Mouse (Mus musculus) small intestine, adult 2 months (tissue): Measurements from ENCODE around the gene Ubl3. TPM values are rescaled to one million over a fixed set of nuclear protein-coding genes. Genes with fewer than 3 reads are reported as not detected.

ENCODE experiments used
- H3K27ac ChIP-seq: fragments of 200-500 bp; 2 replicates; pipeline ENCODE4 v1.5.1; 2012; ENCODE audit warnings: low read depth, low read length, control low read depth, inconsistent platforms; ENCODE audit not compliant: insufficient read depth
- H3K27me3 ChIP-seq: fragments of 200-500 bp; 2 replicates; pipeline ENCODE4 v1.6.1; 2012; ENCODE audit warnings: mild to moderate bottlenecking, moderate library complexity, low read length, inconsistent platforms; ENCODE audit not compliant: control insufficient read depth, insufficient read depth
- H3K36me3 ChIP-seq: fragments of 200-500 bp; 2 replicates; pipeline ENCODE4 v1.6.1; 2012; ENCODE audit warnings: mild to moderate bottlenecking, low read length, control low read depth, inconsistent platforms; ENCODE audit not compliant: control insufficient read depth, insufficient read depth
- H3K4me1 ChIP-seq: fragments of 200-500 bp; 2 replicates; pipeline ENCODE4 v1.6.1; 2012; ENCODE audit warnings: low read length, inconsistent platforms, mixed read lengths; ENCODE audit not compliant: control insufficient read depth, insufficient read depth, insufficient read length
- H3K4me3 ChIP-seq: fragments of 200-500 bp; 2 replicates; pipeline ENCODE4 v1.5.1; 2012; ENCODE audit warnings: low read depth, mild to moderate bottlenecking, control low read depth, inconsistent platforms, low read length, moderate library complexity
- CTCF ChIP-seq: fragments of 200-500 bp; IDR thresholded peaks from 2 replicates; pipeline ENCODE4 v1.5.1; 2012; ENCODE audit warnings: low read depth, mild to moderate bottlenecking, control low read depth, inconsistent platforms, low read length, moderate library complexity, mixed read lengths; ENCODE audit not compliant: insufficient replicate concordance, insufficient read length; ENCODE audit errors: extremely low read depth
- POLR2A ChIP-seq: fragments of 200-500 bp; IDR thresholded peaks from 2 replicates; pipeline ENCODE4 v1.6.1; 2012; ENCODE audit warnings: low read depth, mild to moderate bottlenecking, control low read depth, inconsistent platforms, low read length, moderate library complexity
- WGBS: fragments of 180-500 bp; shearing (Covaris S2); methylation state at CpG from one replicate; pipeline ENCODE4 v1.1.7; 2018; 5-methylcytosine and 5-hydroxymethylcytosine counted together
- polyA plus RNA-seq: library from polyadenylated mRNA; depleted of rRNA; stranded (reverse); fragments of >200 nt; gene quantifications from 2 replicates; pipeline ENCODE4 v1.2.3, GENCODE M21; 2012

Ubl3 gene
- polyA plus RNA-seq, 1 experiment: 68.2 TPM

DNA sequence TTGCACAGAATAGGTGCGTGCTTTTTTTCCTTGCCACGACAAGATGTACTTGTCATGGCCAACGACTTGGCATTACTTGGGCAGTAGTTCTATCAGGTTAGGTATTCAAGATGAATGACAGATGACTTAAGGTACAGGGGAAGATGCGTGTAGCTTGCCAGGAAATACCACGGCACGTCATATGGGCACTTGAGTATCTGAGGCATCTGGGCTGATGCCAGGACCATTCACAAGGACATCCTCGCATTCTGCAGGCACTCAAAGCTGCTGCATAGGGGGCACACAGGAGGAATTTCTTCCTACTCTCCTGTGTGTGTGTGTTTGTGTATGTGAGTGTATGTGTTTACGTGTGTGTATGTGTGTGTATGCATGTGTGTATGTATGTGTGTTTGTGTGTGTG lies 9.6 kb upstream of the Ubl3 start:
- no peak for TF ChIP-seq CTCF
- no peak for TF ChIP-seq POLR2A
- H3K36me3 ChIP-seq: no peaks in the 10 kb centered on the region
- no peaks in the 10 kb centered on the region; the same call in 1 of the 2 replicates for H3K4me1 ChIP-seq
- H3K4me3 ChIP-seq: no peak overlapping the region
- WGBS: 71% methylated on average over 8 of the region's 8 CpGs
- H3K27ac ChIP-seq: no peak overlapping the region
- no peaks in the 10 kb centered on the region for H3K27me3 ChIP-seq

DNA sequence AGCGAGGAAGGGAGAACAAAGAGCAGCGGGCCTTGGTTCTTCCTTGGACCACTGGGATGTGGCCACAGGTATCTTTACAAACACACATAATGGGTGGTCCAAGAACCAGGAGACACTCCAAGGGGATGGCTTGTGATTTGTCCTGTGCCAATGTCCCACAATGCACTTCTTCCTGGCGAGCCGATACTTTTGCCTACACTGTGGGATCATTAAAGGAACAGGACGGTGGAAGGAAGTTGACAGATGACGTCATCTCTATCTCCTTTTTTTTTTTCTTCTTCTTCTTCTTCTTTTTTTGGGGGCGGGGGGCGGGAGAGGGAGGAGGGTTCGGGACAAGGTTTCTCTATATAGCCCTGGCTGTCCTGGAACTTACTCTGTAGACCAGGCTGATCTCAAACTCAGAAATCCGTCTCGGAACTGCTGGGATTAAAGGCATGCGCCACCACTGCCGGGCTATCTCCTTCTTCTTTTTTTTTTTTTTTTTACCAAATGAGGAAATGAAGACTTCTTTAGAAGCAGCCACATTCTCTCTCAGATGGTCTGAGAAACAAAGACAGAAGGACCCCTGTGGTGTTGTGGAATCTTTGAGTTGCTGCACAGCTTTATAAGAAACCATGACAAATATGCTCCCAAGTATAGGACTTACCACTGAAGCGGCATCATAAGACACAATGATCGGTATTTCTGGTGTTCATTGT lies 6.8 kb upstream of the Ubl3 start:
- WGBS: 70% methylated on average over 15 of the region's 15 CpGs
- TF ChIP-seq CTCF (no peak), POLR2A (no peak)
- peaks cover 5% of the 10 kb centered on the region; the same call in 1 of the 2 replicates for H3K4me1 ChIP-seq
- H3K36me3 ChIP-seq: no peaks in the 10 kb centered on the region
- H3K4me3 ChIP-seq: no peak overlapping the region
- H3K27me3 ChIP-seq: no peaks in the 10 kb centered on the region
- H3K27ac ChIP-seq: no peak overlapping the region

DNA sequence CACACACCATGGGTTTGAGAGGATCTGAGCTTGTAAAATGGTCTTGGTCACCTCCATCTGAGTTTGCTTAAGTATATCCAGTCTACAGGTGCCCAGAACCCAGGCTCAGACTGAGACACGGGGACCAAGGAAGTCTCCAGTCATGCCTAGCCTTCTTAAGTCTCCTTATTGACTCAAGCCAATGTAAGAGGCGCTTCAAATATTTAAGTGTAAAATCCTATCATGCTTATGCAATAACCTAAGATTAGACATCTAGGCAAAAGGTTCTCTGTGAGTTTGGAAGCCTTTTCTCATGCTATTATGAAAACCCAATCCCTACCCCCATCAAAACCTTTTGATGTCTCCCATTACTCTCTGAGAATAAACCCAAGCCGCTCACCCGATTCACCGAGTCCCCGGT lies 5.9 kb upstream of the Ubl3 start:
- no peaks in the 10 kb centered on the region for H3K27me3 ChIP-seq
- WGBS: 96% methylated on average over 6 of the region's 6 CpGs
- H3K4me3 ChIP-seq: no peak overlapping the region
- no peak overlapping the region for H3K27ac ChIP-seq
- TF ChIP-seq CTCF (no peak), POLR2A (no peak)
- no peaks in the 10 kb centered on the region for H3K36me3 ChIP-seq
- peaks cover 5% of the 10 kb centered on the region; the same call in 1 of the 2 replicates for H3K4me1 ChIP-seq

DNA sequence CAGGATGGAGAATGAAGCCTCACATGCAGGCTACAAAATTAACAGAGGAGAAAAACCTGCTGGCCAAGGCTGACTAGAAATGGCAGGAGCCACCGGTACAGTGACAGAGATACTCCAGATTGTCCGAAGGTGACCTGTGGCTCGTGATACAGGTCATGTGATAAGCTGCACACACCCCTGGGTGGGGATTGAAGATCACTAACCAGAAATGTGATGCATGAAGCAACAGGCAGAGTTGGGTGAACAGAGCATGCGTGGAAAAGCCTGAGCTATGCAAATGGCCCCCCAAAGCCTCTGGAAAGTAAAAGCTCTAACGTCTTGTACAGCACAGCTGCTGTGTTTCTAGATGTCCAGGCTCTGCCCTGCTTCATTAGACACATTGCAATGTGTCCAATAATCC lies 3.9 kb upstream of the Ubl3 start:
- Histone ChIP-seq H3K27me3 (no peaks in the 10 kb centered on the region), H3K36me3 (no peaks in the 10 kb centered on the region), H3K4me1 (peaks cover 5% of the 10 kb centered on the region), H3K4me3 (no peak overlapping the region), H3K27ac (no peak overlapping the region)
- TF ChIP-seq CTCF: no peak
- no peak for TF ChIP-seq POLR2A
- WGBS: 39% methylated on average over 5 of the region's 5 CpGs

DNA sequence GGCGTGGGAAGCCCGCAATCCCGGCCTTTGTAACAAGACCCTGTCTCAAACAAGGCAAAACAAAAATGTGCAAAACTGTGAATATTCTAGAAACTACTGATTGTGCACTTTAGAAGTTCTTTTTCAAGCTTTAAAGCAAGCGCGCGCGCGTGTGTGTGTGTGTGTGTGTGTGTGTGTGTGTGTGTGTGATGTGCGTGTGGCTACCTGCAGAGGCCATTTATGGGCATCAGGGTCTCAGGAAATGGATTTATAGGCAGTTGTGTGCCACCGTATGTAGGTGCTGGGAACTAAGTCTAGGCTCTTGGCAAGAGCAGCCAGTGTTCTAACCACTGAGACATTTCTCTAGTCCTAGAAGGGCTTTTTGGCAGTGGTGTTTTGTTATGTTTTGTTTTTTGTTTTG lies 2.6 kb upstream of the Ubl3 start:
- Histone ChIP-seq H3K27me3 (no peaks in the 10 kb centered on the region), H3K36me3 (no peaks in the 10 kb centered on the region), H3K4me1 (peaks cover 6% of the 10 kb centered on the region), H3K4me3 (no peak overlapping the region), H3K27ac (no peak overlapping the region)
- WGBS: 95% methylated on average over 10 of the region's 10 CpGs
- TF ChIP-seq CTCF (no peak), POLR2A (no peak)

DNA sequence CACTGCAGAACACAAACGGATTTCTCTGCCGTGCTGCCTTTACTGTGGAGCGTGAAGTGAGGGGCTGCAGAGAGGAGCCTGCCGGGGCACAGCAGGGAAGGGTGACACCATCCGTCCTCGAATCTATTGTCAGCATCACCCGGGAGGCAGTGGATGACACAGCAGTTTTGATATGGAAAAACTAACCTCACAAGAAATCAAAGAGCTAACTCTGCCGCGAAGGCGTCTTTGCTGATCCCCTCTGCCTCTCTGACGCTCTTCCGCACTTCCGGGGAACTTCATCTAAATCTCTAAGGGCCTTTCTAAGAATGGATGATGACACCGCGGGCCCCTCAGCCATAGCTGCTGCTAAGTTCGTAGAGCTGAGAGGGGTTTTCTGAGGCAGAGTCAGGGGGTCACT lies 2.1 kb upstream of the Ubl3 start:
- peaks cover 9% of the 10 kb centered on the region for H3K4me1 ChIP-seq
- 44% methylated on average over 16 of the region's 16 CpGs for WGBS
- H3K27me3 ChIP-seq: no peaks in the 10 kb centered on the region
- H3K27ac ChIP-seq: no peak overlapping the region
- H3K36me3 ChIP-seq: no peaks in the 10 kb centered on the region
- no peak overlapping the region for H3K4me3 ChIP-seq
- no peak for TF ChIP-seq POLR2A
- TF ChIP-seq CTCF: no peak

DNA sequence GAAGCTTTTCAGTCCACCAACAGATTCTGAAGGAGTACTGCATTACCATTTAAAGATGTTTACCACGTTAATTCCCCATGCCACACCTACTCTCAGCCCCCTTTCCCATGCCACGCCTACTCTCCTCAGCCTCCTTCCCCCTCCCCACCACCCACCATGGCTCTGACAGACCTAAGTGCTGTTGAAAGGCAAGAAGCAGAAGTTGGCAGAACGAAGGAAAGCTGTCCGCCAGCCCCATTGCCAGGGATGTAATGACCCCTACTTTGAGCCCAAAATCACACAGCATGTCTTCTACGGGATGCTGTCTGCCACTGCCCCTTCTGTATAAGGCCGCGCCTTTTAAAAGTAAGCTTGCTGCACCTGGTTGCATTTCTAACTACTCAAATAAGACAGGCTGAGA lies 1.7 kb upstream of the Ubl3 start:
- Histone ChIP-seq H3K4me3 (no peak overlapping the region), H3K27ac (no peak overlapping the region), H3K4me1 (peaks cover 12% of the 10 kb centered on the region), H3K36me3 (no peaks in the 10 kb centered on the region), H3K27me3 (no peaks in the 10 kb centered on the region)
- TF ChIP-seq CTCF (no peak), POLR2A (no peak)
- 64% methylated on average over 7 of the region's 7 CpGs for WGBS

DNA sequence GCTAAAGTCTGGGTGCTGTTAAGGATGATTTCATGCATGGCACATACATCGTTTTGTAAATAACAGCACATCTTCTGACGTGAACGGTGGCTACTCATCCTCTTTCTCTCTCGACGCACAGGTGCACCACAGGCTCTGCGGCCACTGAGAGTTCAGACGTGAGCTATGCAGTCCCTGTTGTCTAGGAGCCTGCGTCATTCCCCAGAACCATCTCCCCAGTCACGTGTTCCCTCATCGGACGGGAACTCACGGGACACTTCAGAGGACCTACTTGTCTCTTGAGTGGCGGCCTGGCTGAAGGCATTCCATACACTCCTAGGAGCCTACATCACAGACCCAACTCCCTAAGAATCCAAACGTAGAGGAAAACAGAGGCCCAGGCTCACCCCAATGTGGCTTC lies 1.1 kb upstream of the Ubl3 start:
- Histone ChIP-seq H3K4me1 (peaks cover 13% of the 10 kb centered on the region), H3K27me3 (no peaks in the 10 kb centered on the region), H3K4me3 (no peak overlapping the region), H3K27ac (no peak overlapping the region), H3K36me3 (no peaks in the 10 kb centered on the region)
- WGBS: 77% methylated on average over 14 of the region's 14 CpGs
- TF ChIP-seq POLR2A (no peak), CTCF (no peak)
